Mouse (Mus musculus) left cerebral cortex, adult 2 months (tissue): Measurements from ENCODE around the gene Sp1. TPM values are rescaled to one million over a fixed set of nuclear protein-coding genes. Genes with fewer than 3 reads are reported as not detected.

Experiments used
- DNase-seq, 2 experiments: peaks; one replicate each; pipeline ENCODE4 v3.0.0; 2021 to 2022; ENCODE audit warnings: low spot score in 2 of 2, mixed read lengths in 1 of 2; ENCODE audit errors: extremely low spot score in 1 of 2
- H3K27ac ChIP-seq: fragments of 200-600 bp; 2 replicates; pipeline ENCODE4 v1.8.1; 2022
- H3K4me3 ChIP-seq: fragments of 200-600 bp; 2 replicates; pipeline ENCODE4 v1.8.1; 2022
- CTCF ChIP-seq: fragments of 200-600 bp; IDR thresholded peaks from 2 replicates; pipeline ENCODE4 v1.8.1; 2022; ENCODE audit warnings: antibody characterized with exemption, mild to moderate bottlenecking, moderate library complexity
- intact Hi-C: fragments of 180-260 bp; cut with DNase I; formaldehyde crosslinking; loops from one replicate; pipeline ENCODE4 v1.15.1; 2025
- total RNA-seq, 2 experiments: library from RNA; stranded (reverse); gene quantifications; 2 replicates each; pipeline ENCODE4 v1.2.3; 2021

Gene Sp1
- total RNA-seq, 2 experiments from 2014 or later: 26.8 to 27.2 TPM

DNA sequence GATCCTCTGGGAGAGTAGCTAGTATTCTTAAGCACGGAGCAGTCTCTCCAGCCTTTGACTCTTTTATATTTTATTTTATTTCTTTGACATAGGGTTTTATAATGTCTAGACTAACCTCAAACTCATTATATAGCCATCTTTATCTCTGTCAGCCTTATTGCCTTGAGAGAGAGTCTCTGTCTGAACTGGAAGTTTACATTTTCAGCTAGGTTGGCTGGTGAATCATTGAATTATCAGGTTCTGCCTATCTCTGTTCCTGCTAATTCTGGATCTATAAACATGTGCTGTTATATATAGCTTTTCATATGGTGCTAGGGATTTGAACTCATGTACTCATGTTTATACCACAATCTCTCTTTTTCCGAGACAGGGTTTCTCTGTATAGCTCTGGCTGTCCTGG, 11.6 kb downstream of the Sp1 start:
- no peak for TF ChIP-seq CTCF
- DNase-seq: no peak
- Histone ChIP-seq H3K4me3 (no peak overlapping the region), H3K27ac (no peak overlapping the region)
- intact Hi-C loops: no loop called here

DNA sequence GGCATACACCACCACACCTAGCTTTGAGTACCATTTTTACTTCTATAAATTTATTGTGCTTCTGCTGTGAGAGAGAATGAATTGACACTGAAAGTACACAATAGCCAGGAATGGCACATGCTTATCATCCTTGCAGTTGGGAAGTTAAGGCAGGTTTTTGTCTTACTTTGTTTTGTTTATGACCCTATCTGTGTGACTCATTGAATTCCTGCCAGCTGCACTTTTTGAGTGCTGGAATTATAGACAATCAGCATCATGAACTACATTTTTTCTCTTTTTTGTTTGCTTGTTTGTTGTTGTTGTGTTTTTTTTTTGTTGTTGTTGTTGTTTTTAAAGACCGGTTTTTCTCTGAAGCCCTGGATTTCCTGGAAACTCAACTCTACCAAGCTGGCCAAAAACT, 15.0 kb downstream of the Sp1 start:
- TF ChIP-seq CTCF: no peak
- no peak for DNase-seq
- H3K27ac ChIP-seq: no peak overlapping the region
- intact Hi-C loops: loop anchor here (1.0 kb wide), 1 partner anchor 40 kb away; no protein-coding TSS in a partner anchor
- H3K4me3 ChIP-seq: no peak overlapping the region

DNA sequence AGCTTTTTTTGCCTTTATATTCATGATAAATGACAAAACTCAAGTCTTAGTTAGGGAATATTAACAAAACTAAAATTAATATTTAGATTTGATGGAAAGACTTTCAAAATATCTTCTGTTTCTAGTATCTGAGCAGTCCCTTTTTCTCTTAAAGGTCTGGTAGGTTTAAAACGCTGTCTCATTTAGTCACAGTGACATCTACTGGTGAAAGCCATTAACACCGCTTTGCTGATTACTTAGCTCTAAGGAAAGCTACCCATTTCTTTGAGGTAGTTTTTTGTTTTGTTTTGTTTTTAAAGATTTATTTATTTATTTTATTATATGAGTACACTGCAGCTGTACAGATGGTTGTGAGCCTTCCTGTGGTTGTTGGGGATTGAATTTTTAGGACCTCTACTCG, 15.5 kb downstream of the Sp1 start:
- peak; percentile 77 for TF ChIP-seq CTCF
- no peak for DNase-seq
- H3K27ac ChIP-seq: no peak overlapping the region
- H3K4me3 ChIP-seq: no peak overlapping the region
- intact Hi-C loops: loop anchor here (1.0 kb wide), 1 partner anchor 40 kb away; no protein-coding TSS in a partner anchor

DNA sequence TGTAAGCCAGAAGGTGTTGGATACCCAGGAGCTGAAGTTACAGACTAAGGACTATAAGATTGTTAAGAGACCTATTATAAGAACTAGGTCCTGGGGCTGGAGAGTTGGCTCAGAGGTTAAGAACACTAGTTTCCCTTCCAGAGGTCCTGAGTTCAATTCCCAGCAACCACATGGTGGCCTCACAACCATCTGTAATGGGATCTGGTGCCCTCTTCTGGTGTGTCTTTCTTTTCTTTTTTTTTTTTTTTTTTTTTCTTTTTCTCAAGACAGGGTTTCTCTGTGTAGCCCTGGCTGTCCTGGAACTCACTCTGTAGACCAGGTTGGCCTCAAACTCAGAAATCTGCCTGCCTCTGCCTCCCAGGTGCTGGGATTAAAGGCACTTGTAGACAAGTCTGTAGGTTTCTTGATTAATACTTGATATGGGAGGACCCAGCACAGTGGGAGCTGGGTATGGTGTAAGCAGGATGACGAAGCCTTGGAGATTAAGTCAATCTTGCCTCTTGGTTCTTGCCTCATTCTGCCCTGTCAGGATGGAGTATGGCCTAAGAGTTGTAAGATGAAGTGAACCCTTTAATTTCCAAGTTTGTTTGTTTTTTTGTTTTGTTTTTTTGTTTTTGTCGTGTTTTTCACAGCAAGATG, 17.8 kb downstream of the Sp1 start:
- no peak overlapping the region for H3K4me3 ChIP-seq
- DNase-seq: no peak
- no peak overlapping the region for H3K27ac ChIP-seq
- no peak for TF ChIP-seq CTCF
- intact Hi-C loops: no loop called here

DNA sequence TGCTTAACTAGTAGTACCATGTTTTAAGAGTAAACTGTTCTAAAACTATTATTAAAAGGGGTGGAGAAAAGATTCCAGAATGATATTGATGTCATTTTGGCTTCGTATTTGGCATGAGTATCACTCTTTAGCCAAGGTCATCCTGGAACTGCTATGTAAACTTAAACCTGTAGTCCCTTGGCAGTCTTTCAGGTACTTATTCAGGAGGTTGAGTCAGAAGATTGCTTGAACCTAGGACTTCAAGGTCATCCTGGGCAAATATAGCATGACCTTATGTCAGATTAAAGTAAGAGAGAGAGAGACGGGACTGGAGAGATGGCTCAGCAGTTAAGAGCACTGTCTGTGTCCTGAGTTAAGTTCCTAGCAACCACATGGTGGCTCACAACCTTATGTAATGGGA, 18.7 kb downstream of the Sp1 start:
- intact Hi-C loops: no loop called here
- no peak for TF ChIP-seq CTCF
- no peak for DNase-seq

DNA sequence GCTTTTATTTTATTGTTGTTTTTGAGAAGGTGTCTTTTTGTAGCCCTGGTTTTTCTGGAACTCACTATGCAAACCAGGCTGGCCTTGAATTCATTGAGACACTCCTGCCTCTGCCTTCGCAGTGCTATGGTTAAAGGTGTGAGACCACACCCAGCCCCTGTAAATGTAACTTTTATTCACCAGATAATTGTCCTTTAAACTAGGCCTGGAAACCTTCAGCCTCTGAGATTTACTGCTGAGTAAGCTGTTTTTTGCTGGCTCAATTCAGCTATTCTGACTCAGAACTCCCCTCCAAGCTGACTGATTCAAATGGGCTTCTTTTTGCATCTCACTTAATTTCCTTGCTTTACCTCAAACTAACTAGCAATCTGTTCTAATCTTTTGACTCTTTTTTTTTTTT, 21.0 kb downstream of the Sp1 start:
- intact Hi-C loops: no loop called here
- H3K4me3 ChIP-seq: no peak overlapping the region
- no peak for TF ChIP-seq CTCF
- H3K27ac ChIP-seq: no peak overlapping the region
- DNase-seq: no peak

More for the DNA sequence above, 18.7 kb downstream of the Sp1 start:
- no peak overlapping the region for H3K4me3 ChIP-seq
- no peak overlapping the region for H3K27ac ChIP-seq

DNA sequence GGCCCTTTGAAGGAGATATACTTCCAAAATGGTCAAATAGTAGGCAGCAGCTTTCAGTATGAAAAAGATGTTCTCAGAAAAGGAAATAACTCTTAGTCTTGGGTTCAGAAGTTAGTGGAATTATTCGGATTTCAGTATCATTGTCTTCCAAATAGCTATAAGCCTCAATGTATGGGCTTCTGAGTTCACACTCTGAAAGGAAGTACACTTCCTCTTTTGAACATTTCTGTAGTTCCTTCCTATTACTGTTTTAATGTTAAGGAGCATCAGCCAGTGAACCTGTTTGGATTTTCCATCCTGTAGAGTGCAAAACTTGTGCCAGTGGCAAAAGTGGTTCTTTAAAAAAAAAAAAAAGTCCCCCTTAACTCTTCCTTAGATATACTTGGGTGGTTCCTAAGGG, 26.1 kb downstream of the Sp1 start:
- no peak for TF ChIP-seq CTCF
- intact Hi-C loops: no loop called here
- no peak for DNase-seq
- Histone ChIP-seq H3K4me3 (no peak overlapping the region), H3K27ac (no peak overlapping the region)

DNA sequence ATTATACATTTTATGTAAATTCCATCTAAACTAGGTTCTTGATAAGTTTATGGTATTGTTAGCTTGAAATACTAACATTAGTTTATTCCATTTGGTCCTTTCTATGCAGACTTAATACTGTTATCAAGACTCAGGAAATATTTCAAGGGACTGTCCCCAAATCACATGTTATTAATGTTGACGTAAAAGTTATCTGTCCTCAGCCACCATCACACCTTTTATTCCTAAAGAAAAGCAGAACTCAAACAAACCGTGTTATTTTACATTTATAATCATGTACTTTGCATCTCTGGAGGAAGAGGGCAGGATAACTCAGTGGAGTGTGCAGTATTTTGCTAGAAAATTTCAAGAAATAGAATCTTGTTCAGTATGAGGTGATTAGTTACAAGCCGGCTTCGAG, 27.2 kb downstream of the Sp1 start:
- DNase-seq: no peak
- Histone ChIP-seq H3K4me3 (no peak overlapping the region), H3K27ac (no peak overlapping the region)
- intact Hi-C loops: no loop called here
- no peak for TF ChIP-seq CTCF

DNA sequence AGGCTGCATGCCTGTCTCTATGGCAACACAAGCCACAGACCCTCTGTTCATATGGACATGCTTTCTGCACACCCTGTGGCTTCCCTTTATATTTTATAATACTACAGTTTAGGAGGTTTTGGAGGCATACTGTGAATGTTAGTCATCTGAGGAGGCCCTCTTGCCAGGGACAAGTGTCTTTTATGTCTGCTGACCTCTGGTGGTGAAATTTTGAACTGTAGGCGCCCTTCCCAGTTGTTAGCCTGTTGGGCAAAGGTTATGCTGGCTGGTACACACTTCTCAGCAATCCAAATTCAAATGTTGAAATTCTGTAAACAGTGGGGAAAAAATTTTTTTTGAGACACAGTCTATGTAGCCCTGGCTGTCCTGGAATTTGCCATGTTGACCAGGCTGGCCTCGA, 36.5 kb downstream of the Sp1 start:
- H3K27ac ChIP-seq: no peak overlapping the region
- H3K4me3 ChIP-seq: no peak overlapping the region
- peak; percentile 97 for TF ChIP-seq CTCF
- intact Hi-C loops: loop anchor here (1.0 kb wide), 1 partner anchor 61 kb away; no protein-coding TSS in a partner anchor
- peak; percentile 70 to 86 for DNase-seq

DNA sequence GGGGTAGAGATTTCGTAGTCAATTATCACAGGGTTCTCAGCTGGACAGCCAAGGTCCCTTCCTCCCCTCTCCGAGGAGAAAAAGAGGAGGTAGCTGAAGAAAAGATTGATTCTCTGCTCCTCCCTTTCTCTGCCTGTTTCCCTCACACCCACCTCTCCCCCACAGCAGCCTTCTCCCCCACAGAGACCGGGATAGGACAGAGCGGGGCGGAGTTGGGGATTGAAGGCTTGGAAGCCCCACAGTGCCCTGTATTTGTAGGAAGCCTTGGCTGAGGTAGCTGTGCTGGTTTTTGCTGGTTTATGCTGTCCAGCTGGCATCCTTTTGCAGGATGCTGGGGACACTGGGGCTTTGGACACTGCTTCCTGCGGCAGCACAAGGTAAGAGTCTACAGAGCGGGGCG, 39.2 kb downstream of the Sp1 start, which contains the start of gene Amhr2:
TSS of gene Amhr2 (plus strand) at position 222 of the 400 bp plus-strand sequence.
- Histone ChIP-seq H3K27ac (no peak within 1 kb of the TSS), H3K4me3 (no peak within 1 kb of the TSS)
- intact Hi-C loops: no loop called here
- DNase-seq: no peak
- no peak for TF ChIP-seq CTCF

DNA sequence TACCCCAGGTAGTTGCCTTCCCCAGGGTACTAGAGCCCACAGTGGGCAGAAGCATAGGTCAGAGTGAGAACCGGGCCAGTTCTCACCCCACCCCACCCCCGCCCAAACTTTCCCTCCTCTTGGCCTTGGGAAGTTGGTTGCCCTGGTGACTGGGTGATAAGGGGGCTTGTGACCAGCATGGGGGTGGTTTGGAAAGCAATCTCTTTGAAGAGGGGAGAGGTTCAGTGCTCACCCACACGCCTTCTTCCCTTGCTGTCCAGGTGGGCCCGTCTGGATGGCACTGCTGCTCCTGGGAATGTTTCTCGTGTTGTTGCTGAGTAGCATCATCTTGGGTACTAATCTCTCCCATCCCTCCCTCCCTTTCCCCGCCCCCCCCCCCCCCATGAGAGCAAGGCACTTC, 40.5 kb downstream of the Sp1 start:
- intact Hi-C loops: no loop called here
- no peak for TF ChIP-seq CTCF
- Histone ChIP-seq H3K27ac (no peak overlapping the region), H3K4me3 (no peak overlapping the region)
- DNase-seq: no peak

DNA sequence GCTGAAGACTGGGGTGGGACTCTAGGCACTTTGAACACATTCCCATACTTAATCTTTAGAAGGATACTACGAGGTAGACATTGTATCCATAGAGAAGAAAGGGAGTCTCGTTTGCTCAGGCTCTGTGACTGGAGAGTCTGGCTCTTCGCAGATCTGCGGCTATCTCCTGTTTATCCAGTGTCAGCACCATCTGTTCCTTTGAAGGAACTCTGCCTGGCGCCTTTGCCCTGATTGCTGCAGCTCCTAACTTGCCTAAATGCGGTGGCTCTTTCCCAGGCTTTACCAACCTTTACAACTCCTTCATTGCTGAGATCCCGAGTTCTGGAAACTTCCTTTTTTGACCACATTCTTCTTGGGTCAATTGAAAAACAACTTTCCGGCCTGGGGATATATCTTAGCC, 43.4 kb downstream of the Sp1 start:
- no peak for TF ChIP-seq CTCF
- H3K27ac ChIP-seq: no peak overlapping the region
- no peak for DNase-seq
- no peak overlapping the region for H3K4me3 ChIP-seq
- intact Hi-C loops: no loop called here

DNA sequence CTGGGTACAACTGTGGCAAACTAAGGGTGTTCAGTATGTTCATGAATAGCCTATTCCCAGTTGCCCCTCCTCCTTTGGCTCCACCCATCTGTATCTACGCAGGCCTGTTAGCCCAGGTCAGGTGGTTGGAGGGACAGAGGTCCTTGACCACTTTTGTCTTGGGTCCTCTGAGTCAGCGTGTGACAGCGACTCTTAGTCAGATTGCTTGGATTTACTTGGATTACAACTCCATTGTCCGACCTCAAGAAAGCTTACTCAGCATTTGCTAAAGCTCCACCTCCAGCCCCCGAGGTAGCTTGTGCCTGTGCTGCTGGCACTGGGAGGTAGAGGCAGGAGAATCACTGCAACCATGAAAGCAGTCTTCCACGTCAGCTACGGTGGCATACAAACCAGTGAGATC, 45.0 kb downstream of the Sp1 start:
- Histone ChIP-seq H3K27ac (no peak overlapping the region), H3K4me3 (no peak overlapping the region)
- no peak for DNase-seq
- intact Hi-C loops: no loop called here
- TF ChIP-seq CTCF: no peak
